Mouse (Mus musculus) gastrocnemius, postnatal 25 days (tissue): Measurements from ENCODE around the gene 4930523C07Rik. TPM values are rescaled to one million over a fixed set of nuclear protein-coding genes. Genes with fewer than 3 reads are reported as not detected.

Source experiments
- DNase-seq: peaks from one replicate; pipeline ENCODE4 v3.0.0; 2022
- long read RNA-seq, 2 experiments: library from polyadenylated mRNA; stranded (forward); transcript quantifications; one replicate each; pipeline ENCODE4 v2.0.0; 2021
- total RNA-seq, 2 experiments: library from RNA; stranded (reverse); gene quantifications; 1 replicate in 1 of 2; 2 replicates in 1 of 2; pipeline ENCODE4 v1.2.3; 2021

4930523C07Rik gene
- 1 to 10 TPM; 5.2 to 5.9 TPM for total RNA-seq
- long read RNA-seq, experiment 1, full-length matches to known transcripts: 6 of 7 reads
- long read RNA-seq, experiment 1, partial matches to known transcripts: 0 of 7 reads
- long read RNA-seq, experiment 1, other reads (novel, unspliced or antisense): 1 of 7 reads
- long read RNA-seq, experiment 2, full-length matches to known transcripts: 3 of 4 reads
- long read RNA-seq, experiment 2, partial matches to known transcripts: 0 of 4 reads
- long read RNA-seq, experiment 2, other reads (novel, unspliced or antisense): 1 of 4 reads

- DNase-seq: peak; percentile 74
Measured at GRCm38 (mm10) chr1:160044237-160045021, at the start of gene 4930523C07Rik. TSS of gene 4930523C07Rik (plus strand) at chr1:160044382.

DNA sequence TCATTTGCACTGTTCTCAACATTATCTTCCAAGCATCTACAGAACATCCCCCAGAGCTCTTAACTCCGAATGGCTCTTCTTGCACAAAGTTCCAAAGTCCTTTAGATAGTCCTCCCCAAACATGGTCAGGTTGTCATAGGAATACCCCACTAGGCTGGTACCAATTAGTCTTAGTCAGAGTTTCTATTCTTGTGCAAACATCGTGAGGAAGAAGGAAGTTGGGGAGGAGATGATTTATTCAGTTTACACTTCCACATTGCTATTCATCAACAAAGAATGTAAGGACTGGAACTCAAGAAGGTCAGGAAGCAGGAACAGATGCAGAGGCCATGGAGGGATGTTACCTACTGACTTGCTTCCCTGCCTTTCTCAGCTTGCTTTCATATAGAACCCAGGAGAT is 46.9 kb upstream of the 4930523C07Rik start:
- DNase-seq: no peak

GRCm38 (mm10) chr1:159998349-159998748 is 45.8 kb upstream of the 4930523C07Rik start:
- DNase-seq: no peak

- no peak for DNase-seq
Measured at GRCm38 (mm10) chr1:159999232-159999631, 45.0 kb upstream of the 4930523C07Rik start.

DNA sequence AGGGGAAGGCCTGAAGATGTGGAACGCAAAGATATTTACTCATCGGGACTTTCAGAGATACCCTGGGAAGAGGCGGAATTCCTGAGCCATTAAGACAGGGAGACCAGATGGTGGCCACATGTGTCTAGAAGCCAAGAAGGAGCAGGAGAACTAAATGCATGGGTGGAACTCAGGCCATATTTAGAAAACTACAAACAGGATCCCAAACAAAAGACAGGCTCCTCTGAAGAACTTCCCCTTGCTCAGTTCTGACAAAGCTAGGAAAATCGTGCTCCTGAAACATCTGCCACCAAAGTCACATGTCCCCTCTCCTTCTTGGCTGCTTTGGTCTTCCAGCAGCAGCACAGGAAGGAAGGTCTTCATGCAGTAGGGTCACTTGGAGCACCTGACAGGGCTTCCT is 38.9 kb upstream of the 4930523C07Rik start:
- DNase-seq: no peak

DNA sequence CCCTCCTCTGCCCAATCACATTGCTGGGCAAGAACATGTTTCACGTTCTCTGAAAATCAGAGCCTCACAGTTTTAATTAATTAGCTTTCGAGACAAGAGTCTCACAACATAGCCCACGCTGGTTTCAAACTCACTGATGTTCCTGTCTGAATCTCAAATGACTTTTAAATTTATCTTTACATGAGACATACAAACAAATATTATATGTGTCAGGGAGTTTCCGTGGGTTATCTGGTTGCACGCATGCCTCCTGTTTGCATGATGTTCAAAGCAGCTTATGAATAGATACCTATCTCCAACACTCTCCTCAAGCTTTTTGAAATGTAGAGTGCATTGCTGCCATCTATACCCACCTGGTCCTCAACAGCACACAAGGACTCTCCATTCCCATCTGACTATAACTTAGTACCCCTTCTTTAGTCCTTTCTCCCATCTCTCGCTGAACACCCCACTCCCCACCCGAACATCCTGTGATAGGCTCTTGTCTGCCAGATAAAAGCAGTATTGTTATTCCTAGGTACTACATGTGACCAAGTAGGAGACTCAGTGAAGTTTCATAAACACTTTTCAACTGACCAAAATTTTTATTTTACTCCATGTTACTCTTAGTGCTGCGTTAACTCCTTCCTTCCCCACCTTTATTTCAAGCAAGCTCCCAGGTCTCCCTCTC is 37.1 kb upstream of the 4930523C07Rik start:
- no peak for DNase-seq

DNA sequence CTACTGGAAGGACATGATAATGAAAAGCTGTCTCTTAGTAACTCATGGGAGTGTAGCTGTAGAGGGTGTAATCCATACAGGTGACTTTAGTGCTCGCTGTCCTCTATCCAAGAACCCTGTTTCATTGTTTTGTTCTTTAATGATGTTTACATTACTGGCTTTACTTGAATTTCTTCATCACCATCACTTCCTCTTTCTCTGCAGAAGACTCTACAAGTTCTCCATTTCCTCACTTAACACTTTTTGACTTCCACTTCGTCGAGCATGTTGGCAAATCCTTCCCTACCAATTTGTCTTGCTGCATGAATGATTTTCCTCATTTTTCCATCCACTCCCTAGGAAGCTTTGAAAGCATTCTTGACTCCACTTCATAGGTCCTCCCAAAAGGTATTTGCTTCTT is 31.1 kb upstream of the 4930523C07Rik start:
- no peak for DNase-seq

- no peak for DNase-seq
Measured at GRCm38 (mm10) chr1:160024339-160024980, 19.7 kb upstream of the 4930523C07Rik start.

DNA sequence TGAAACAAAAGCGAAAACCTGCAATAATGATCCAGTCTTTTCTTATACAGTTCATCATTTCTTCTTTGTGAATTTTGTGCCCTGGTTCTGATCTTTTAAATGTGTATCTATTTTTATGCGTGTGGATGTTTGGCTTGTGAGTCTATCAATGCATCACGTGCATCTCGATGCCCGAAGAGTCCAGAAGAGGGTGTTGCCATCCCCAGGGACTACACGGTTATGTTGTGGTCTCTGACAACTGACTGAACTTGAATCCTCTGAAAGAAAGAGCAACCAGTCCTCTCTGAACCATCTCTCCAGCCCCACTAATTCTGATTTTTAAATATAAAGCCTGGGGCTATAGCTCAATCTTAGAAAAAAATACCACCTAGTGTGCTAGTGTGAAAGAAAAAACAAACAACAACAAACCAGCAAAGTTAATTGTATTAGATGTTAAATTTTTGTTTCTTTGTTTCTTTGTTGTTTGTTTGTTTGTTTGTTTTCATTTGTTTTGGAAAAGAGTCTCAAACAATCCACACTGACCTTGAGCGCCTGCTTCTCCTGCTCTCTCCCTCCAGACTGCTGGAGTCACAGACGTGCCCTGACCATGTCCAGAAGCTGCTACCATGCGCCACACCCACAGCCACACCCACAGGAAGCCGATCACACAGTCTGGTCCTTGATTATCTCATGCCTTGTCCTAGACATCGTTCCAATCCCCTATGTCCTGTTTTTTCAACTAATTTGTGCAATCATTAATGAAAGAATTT is 18.9 kb upstream of the 4930523C07Rik start:
- no peak for DNase-seq

- no peak for DNase-seq
Measured at GRCm38 (mm10) chr1:160025895-160026255, 18.3 kb upstream of the 4930523C07Rik start.

DNA sequence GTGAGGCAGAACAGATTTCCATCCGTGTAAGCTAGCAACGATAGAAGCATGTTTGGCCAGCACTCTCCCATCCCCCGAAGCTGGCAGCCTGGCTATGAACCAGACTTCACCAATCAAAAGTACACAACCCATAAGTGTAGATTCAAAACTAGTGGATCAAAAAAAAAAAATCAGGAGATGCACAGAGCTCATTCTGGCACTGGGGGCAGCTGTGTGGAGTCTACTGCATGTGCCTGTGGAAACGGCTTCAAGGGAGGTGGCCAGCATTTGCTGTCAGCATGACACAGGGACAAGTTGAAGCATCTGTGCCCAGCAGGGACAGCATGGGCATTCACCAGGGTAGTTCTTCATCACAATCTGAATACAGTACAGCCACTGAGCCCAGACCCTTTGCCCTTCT is 16.2 kb upstream of the 4930523C07Rik start:
- no peak for DNase-seq

GRCm38 (mm10) chr1:160033948-160034598 is 10.1 kb upstream of the 4930523C07Rik start:
- DNase-seq: no peak

GRCm38 (mm10) chr1:160035561-160035960 is 8.6 kb upstream of the 4930523C07Rik start:
- DNase-seq: no peak

DNA sequence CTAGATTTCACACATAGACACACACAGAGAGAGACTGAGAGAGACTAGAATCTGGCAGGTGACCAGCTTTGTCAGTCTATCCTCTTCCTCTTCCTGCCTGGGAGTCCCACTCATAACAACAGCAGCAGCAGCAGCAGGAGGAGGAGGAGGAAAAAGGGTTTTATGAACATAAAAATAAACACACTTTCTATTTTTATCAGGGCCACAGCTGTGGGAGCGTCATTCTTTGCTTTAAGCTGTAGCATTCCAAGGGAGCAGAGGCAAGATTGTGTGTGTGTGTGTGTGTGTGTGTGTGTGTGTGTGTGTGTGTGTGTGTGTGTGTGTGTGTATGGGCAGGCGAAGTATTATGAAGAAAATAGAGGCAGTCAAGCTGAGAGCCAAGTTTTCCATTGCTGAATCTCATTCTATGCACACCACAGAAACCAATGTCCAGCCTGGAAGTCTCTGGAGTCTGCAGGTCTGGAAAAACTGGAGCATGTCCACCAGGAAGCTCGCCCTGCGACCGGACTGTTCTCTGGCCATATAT is 7.1 kb upstream of the 4930523C07Rik start:
- DNase-seq: peak; percentile 32

GRCm38 (mm10) chr1:160039951-160040645 is 4.1 kb upstream of the 4930523C07Rik start:
- no peak for DNase-seq

DNA sequence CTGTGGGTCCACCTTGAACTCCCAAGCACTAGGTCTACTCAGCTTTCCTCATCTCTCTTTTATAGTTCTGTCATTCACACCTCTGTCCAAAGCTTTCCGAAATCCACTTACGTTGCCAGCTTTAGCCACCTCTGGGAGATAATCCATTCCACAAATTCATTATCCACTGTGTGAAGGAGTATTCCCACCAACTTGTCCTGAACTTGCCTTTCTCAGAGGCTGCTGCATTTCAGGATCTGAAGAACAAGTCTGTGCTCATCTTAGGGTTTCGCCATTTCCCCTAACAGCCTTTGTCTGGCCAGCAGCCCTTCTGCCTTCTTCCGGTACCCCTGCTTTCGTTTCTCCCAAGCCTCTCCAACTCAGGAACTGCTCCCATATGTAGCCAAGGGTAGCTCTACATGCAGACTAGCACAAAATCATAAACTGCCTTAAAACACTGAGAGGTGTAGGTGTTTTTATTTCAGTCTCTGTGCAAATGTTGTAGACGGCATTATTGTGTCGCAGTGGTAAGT is 2.9 kb upstream of the 4930523C07Rik start:
- DNase-seq: no peak

- DNase-seq: no peak
Measured at GRCm38 (mm10) chr1:160042351-160042750, 1.8 kb upstream of the 4930523C07Rik start.

GRCm38 (mm10) chr1:160043271-160043975 is 759 bp upstream of the 4930523C07Rik start:
- no peak for DNase-seq

- DNase-seq: no peak
Measured at GRCm38 (mm10) chr1:160045056-160045715, 1.0 kb downstream of the 4930523C07Rik start.
